Mouse (Mus musculus) hindbrain, embryonic 16.5 days (tissue): ENCODE data around the gene Ssxb3. TPM values are rescaled to one million over a fixed set of nuclear protein-coding genes. Genes with fewer than 3 reads are reported as not detected.
"Not testable (repeated sequence)": the region's sequence is repeated elsewhere in the genome, so short reads cannot be mapped to it uniquely, and the experiment has no call there.

Source experiments
- ATAC-seq: fragments of 200-750 bp; cut with Nextera tagmentation; 2 replicates; pipeline ENCODE4 v1.8.0; 2017; ENCODE audit warnings: moderate TSS enrichment, moderate library complexity
- H3K27ac ChIP-seq: fragments of 300-500 bp; sonication (generic); 2 replicates; pipeline ENCODE4 v1.5.1; 2014; ENCODE audit warnings: low read depth, mild to moderate bottlenecking, control low read depth, low read length, moderate library complexity
- H3K27me3 ChIP-seq: fragments of 300-500 bp; sonication (generic); replicated peaks from 2 replicates; pipeline ENCODE4 v1.6.1; 2014; ENCODE audit warnings: low read length; ENCODE audit not compliant: control insufficient read depth, insufficient read depth
- H3K36me3 ChIP-seq: fragments of 300-500 bp; sonication (generic); 2 replicates; pipeline ENCODE4 v1.6.1; 2014; ENCODE audit warnings: mild to moderate bottlenecking, low read length, moderate library complexity, mixed read lengths; ENCODE audit not compliant: control insufficient read depth, insufficient read depth
- H3K4me1 ChIP-seq: fragments of 300-500 bp; sonication (generic); 2 replicates; pipeline ENCODE4 v1.6.1; 2014; ENCODE audit warnings: low read depth, low read length; ENCODE audit not compliant: control insufficient read depth, insufficient read depth
- H3K4me2 ChIP-seq: fragments of 300-500 bp; sonication (generic); 2 replicates; pipeline ENCODE4 v1.6.1; 2014; ENCODE audit warnings: mild to moderate bottlenecking, low read length, control low read depth, moderate library complexity
- H3K4me3 ChIP-seq: fragments of 300-500 bp; sonication (generic); 2 replicates; pipeline ENCODE4 v1.5.1; 2014; ENCODE audit warnings: mild to moderate bottlenecking, low read length, control low read depth, moderate library complexity
- H3K9ac ChIP-seq: fragments of 300-500 bp; sonication (generic); 2 replicates; pipeline ENCODE4 v1.6.1; 2014; ENCODE audit warnings: low read depth, mild to moderate bottlenecking, control low read depth, low read length, moderate library complexity
- H3K9me3 ChIP-seq: fragments of 300-500 bp; sonication (generic); 2 replicates; pipeline ENCODE4 v1.6.1; 2014; ENCODE audit warnings: mild to moderate bottlenecking, low read length, moderate library complexity; ENCODE audit not compliant: control insufficient read depth
- WGBS: fragments of 180-500 bp; shearing (Covaris S2); extraction: QIAGEN DNeasy Blood & Tissue Kit; methylation state at CpG from one replicate; pipeline ENCODE4 v1.1.7; 2014; 5-methylcytosine and 5-hydroxymethylcytosine counted together
- polyA plus RNA-seq: library from polyadenylated mRNA; unstranded; fragments of >200 nt; fragmentation: Nextera tagmentation; extraction: Ambion mirVana; gene quantifications from 2 replicates; pipeline ENCODE4 v1.2.1, GENCODE M21; 2015

Gene Ssxb3
- not detected in 2 replicates for polyA plus RNA-seq

DNA sequence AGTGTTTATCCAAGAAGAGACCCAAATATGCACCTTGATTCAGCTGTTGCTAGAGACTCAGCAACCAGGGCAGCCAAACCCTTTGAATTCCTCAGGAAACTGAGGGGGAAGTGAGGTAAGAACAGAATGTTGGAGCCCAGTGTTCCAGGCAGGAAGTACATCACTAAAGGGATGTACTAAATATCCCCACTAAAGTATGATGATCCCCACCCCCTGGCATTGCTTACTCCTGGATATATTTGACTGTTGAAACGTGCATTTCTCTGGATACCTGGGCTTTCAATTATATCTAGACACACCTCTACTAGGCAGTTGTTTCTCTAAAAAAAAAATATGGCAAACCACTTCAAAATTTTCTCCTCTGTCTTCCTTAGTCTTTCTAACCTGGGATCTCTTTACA, at the start of gene Ssxb3:
TSS of gene Ssxb3 (minus strand) at position 101 of the 400 bp plus-strand sequence.
- H3K27ac ChIP-seq, H3K27me3 ChIP-seq, ATAC-seq, H3K9me3 ChIP-seq, H3K4me2 ChIP-seq, H3K4me3 ChIP-seq, H3K36me3 ChIP-seq, H3K9ac ChIP-seq, H3K4me1 ChIP-seq: not testable (repeated sequence)
- WGBS: 23% methylated on average over 1 of the region's 1 CpGs

DNA sequence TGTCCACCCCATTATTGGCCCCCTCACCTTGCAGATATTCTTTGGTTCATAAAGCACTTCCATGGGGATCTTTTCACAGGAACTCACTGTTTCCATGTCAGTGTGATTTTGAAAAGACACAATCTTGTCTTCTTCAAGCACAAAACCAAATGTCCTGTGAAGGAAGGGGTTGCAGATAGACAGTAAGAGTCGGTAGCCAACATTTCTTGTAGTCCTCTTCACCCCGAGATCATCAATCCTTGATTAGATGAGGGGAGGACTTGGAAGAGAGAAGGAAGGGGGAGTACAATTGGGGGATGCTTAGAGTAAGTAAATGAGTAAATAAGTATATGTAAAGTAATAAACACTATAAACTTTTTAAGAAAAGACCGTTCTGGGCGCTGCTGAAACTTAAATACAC, 43.5 kb downstream of the Ssxb3 start, which contains the start of gene Ssxb6:
TSS of gene Ssxb6 (minus strand) at position 101 of the 400 bp plus-strand sequence.
- H3K27ac ChIP-seq, H3K27me3 ChIP-seq, H3K4me3 ChIP-seq, H3K9me3 ChIP-seq, H3K4me2 ChIP-seq, H3K36me3 ChIP-seq, H3K9ac ChIP-seq, H3K4me1 ChIP-seq, ATAC-seq: not testable (repeated sequence)
- WGBS: 79% methylated on average over 4 of the region's 4 CpGs

Other genes with a start within 250 kb of the Ssxb3 start
- gene Ssxb9, start 224.8 kb downstream of the Ssxb3 start, polyA plus RNA-seq: not detected in 2 replicates
- not detected in 2 replicates for gene Ssxb1, start 178.5 kb downstream of the Ssxb3 start, polyA plus RNA-seq
- not detected in 2 replicates for gene Ssxb2, start 130.1 kb downstream of the Ssxb3 start, polyA plus RNA-seq
- gene Gm14459, start 66.9 kb downstream of the Ssxb3 start, polyA plus RNA-seq: not detected in 2 replicates
- not detected in 2 replicates for gene Ssxb6, start 43.6 kb downstream of the Ssxb3 start, polyA plus RNA-seq
- gene Ssxb8, start 99.0 kb upstream of the Ssxb3 start, polyA plus RNA-seq: not detected in 2 replicates
- gene Ssx9, start 156.6 kb upstream of the Ssxb3 start, polyA plus RNA-seq: not detected in 2 replicates
- not detected in 2 replicates for gene Ssxb5, start 211.9 kb upstream of the Ssxb3 start, polyA plus RNA-seq